Mouse (Mus musculus): ENCODE data around the gene Acss3.

Gene Acss3

DNA sequence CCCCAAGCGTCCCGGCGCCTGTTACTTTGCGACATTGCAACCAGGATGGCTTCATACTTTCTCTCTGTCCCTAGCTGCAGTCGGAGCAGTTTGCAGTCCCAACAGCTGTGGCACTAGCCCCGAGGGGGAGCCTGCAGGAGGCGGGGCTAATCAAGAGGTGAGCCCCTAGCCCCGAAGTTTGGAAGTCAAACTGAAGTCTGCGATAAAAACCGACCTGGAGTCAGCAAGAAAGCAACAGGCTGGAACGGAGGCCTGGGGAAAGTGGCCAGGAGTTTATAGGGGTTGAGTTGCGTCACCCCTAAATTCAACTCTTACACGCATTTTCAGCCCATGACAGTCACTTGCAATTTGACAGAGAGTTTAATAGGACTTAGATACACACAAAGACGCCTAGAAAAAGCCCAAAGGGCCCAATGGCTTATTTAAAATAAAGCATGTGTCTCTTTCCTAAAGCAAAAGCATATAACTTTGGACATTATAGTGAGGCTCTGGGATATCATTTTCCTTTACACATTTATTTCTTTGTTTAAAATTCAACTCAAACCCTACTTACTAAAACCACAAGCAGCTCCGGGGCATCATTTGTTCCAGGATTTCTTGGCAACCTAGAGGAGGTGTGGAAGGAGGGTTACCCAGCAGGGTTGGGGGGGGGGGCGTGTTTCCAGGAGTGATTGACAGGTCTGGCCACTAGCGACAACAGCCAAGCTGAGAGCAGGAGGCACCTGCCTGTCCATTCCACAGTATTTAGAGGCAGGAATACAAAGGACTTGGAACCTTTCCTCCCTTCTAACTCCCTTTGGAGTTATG is at the start of gene Acss3:
Acss3 (minus strand) TSS at position 140 of the 807 bp plus-strand sequence.
- no peak for DNase-seq

GRCm38 (mm10) chr10:107172003-107172689 is 48.7 kb upstream of the Acss3 start:
- no peak for DNase-seq

DNA sequence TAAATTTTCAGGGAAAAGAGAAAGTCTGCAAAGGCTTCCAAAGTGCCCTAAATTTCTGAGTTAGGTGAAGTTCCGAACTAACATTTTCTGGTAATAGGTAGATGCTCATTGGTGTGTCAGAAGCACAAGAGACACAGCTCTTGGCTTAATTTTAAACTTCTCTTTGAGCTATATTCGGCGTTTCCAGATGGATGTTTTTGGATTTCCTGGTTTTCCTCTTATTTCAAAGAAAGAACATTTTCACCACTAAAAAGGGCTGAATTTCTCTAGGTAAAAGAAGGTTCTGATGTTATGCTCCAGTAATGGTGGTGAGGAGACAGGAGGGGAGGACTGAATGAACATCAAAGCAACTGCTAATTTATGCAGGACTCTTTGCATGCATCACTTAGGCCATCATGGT is 43.0 kb upstream of the Acss3 start:
- no peak for DNase-seq

- DNase-seq, result no peak
These were observed 25.3 kb upstream of the Acss3 start for GRCm38 (mm10) chr10:107148759-107149158.

- DNase-seq, result no peak
These were observed 20.5 kb upstream of the Acss3 start for GRCm38 (mm10) chr10:107144016-107144415.

GRCm38 (mm10) chr10:107142910-107143309 is 19.4 kb upstream of the Acss3 start:
- no peak for DNase-seq

DNA sequence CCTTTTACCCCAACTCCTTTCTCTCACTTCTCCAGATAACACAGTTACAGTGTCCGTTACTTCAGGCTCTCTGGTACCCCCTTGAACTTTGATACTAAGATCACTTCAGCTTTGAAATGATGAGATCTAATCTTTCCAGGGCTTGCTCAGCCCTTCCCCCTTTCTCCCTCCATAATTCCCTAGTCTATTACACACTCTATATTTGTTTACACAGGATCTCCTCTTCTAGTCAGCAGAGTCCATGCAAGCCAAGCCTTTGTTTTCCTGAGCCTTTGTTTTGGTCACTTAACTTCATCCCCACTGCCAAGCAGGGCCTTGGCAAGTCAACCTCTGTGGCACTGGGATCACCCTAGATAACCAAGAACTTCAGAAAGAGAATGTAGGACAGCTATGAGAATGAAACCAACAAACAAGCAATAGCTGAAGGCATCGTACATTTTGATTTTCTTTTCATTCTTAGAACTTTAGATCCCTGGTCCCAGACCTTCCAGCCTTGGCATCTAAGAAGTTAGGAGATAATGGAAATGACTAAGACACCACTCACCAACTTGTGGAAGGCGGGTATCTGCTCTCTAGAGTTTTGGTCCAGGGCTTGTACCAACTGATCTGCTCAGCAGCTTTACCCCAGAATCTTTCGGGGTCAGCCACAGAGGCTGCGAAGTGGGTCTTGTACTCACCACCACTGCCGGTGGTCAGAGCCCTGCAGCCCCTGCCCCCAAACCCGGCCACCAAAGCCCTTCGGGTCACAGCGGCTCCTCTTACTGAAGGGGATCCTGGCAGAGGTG is 532 bp downstream of the Acss3 start:
- DNase-seq, result no peak

- DNase-seq, result no peak
These were observed 2.2 kb downstream of the Acss3 start for GRCm38 (mm10) chr10:107121301-107121700.

- DNase-seq, result no peak
These were observed 4.3 kb downstream of the Acss3 start for GRCm38 (mm10) chr10:107119135-107119534.

GRCm38 (mm10) chr10:107116709-107117267 is 6.7 kb downstream of the Acss3 start:
- no peak for DNase-seq

- DNase-seq, result no peak
These were observed 7.4 kb downstream of the Acss3 start for GRCm38 (mm10) chr10:107115930-107116642.

GRCm38 (mm10) chr10:107115121-107115520 is 8.3 kb downstream of the Acss3 start:
- no peak for DNase-seq

- DNase-seq, result no peak
These were observed 29.0 kb downstream of the Acss3 start for GRCm38 (mm10) chr10:107094452-107094851.

DNA sequence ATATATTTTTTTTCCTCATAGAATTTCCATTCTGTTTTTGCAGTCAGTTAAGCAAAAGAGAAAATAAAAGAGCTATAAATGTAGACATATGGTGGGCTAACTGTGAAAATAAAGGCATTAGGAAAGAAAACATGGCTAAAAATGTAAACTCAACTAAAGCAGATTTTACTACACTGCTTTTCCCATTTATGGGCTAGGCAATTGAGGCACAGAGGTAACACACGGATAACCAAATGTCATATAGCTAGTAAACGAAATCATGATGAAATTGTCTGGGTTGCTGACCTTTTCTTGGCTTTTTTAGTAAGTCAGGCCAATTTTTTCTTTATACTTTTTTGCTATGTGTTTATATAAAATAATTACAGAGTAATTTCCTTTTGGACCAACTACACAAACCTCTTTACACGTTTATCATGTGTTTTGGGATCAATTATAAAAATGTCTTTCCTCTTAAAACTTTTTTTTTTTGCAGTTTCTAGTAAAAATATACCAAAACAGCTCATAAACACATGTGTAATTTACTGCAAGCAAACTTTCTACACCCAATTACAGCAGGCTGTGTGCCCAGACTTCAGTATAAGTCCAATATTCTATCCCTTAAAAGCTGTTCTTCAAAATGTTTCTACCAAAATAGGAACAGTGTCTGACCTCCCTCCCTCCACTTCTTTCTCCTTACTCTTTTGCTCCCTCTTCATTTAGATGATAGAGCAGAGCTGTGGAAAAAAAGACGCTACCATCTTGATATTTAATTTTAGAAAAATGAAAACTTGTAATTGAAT is 69.4 kb downstream of the Acss3 start:
- DNase-seq, result no peak

DNA sequence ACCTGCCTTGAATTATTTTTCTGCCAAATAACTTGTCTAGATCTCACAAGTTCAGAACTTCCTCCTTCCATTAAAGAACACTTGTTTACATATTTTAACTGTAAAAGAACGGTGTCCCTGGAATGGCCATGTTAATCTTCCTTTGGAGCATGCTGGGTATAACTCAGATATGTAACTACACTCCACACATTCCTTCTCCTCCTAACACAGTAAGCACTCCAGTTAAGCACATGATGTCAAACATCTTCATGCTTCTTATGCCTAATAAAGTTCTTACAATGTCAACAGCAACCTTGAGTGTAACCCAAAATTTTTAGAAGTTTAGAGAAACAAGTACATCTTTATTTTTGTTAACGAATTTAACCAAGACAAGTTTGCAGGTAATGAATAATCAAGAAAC is 73.0 kb downstream of the Acss3 start:
- DNase-seq, result no peak

- no peak for DNase-seq
These were observed 80.8 kb downstream of the Acss3 start for GRCm38 (mm10) chr10:107042656-107043055.

DNA sequence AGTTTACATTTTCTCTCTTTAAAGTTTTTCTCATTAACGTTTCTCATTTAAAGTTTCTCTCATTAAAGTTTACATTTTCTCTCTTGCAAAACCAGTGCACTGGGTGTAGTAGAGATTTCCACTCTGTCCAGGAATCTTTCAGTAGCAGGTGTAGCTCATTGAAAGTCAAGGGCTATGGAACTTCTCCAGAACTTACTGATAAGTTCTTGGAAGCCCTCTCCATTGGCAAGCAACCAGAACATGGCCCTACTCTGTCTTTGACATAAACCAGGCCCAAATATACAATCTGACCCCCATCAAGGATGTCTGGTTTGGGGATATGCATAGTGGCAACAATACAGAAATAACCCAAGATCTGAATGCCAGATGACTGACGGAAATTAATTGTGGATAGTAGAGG is 82.6 kb downstream of the Acss3 start:
- no peak for DNase-seq

- DNase-seq, result no peak
These were observed 83.1 kb downstream of the Acss3 start for GRCm38 (mm10) chr10:107040378-107040777.

- no peak for DNase-seq
These were observed 84.3 kb downstream of the Acss3 start for GRCm38 (mm10) chr10:107039211-107039610.

DNA sequence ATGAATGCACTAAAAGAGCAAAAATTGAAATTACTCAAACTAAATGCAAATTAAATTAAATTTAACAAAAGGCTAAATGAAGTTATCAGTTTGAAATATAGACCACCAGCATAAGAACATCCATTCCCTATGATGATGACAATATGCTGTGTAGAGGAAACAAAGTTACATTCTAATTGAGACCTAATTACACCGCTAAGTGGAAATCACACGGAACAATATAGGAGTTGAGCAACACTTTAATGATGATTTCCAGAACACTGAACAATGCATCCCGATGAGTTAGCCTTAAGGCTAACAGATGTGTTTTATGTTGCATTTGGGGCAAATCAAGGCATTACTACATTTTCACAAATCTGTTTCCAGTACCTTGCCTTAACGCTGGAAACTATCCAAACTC is 99.2 kb downstream of the Acss3 start:
- DNase-seq, result no peak

GRCm38 (mm10) chr10:107021118-107021517 is 102.3 kb downstream of the Acss3 start:
- no peak for DNase-seq

- no peak for DNase-seq
These were observed 112.3 kb downstream of the Acss3 start for GRCm38 (mm10) chr10:107011142-107011541.

Data from right cerebral cortex, postnatal 25 days (tissue).